Mouse (Mus musculus) left cerebral cortex, postnatal 4 days (tissue): ENCODE measurements around the gene Gm5485. TPM values are rescaled to one million over a fixed set of nuclear protein-coding genes. Genes with fewer than 3 reads are reported as not detected.

Source experiments
- DNase-seq: peaks from one replicate; pipeline ENCODE4 v3.0.0-alpha.2; 2022
- intact Hi-C: fragments of 180-260 bp; cut with DNase I; formaldehyde crosslinking; loops from one replicate; pipeline ENCODE4 v1.15.1; 2025
- total RNA-seq, 2 experiments: library from RNA; stranded (reverse); gene quantifications; 2 replicates each; pipeline ENCODE4 v1.2.3; 2021

Gm5485 gene
- total RNA-seq: not detected

GRCm38 (mm10) chr16:48412246-48412645 is at the start of gene Gm5485:
Gm5485 (minus strand) TSS chr16:48412416.
- DNase-seq: no peak
- intact Hi-C loops: no loop called here

- intact Hi-C loops: no loop called here
- no peak for DNase-seq
Observed at GRCm38 (mm10) chr16:48453264-48453663, 41.0 kb upstream of the Gm5485 start.

GRCm38 (mm10) chr16:48446161-48446925 is 34.1 kb upstream of the Gm5485 start:
- intact Hi-C loops: no loop called here
- no peak for DNase-seq

- DNase-seq: no peak
- intact Hi-C loops: no loop called here
Observed at GRCm38 (mm10) chr16:48444589-48444988, 32.4 kb upstream of the Gm5485 start.

GRCm38 (mm10) chr16:48437476-48437875 is 25.3 kb upstream of the Gm5485 start:
- peak; percentile 64 for DNase-seq
- intact Hi-C loops: no loop called here

GRCm38 (mm10) chr16:48435454-48435853 is 23.2 kb upstream of the Gm5485 start:
- intact Hi-C loops: no loop called here
- DNase-seq: no peak

GRCm38 (mm10) chr16:48431027-48431426 is 18.8 kb upstream of the Gm5485 start, which contains the start of gene Morc1:
Morc1 (plus strand) TSS chr16:48431237.
- peak; percentile 4 for DNase-seq
- intact Hi-C loops: no loop called here

- no peak for DNase-seq
- intact Hi-C loops: no loop called here
Observed at GRCm38 (mm10) chr16:48429427-48429826, 17.2 kb upstream of the Gm5485 start.

- DNase-seq: no peak
- intact Hi-C loops: no loop called here
Observed at GRCm38 (mm10) chr16:48424069-48424468, 11.9 kb upstream of the Gm5485 start.

GRCm38 (mm10) chr16:48422501-48422900 is 10.3 kb upstream of the Gm5485 start:
- intact Hi-C loops: no loop called here

GRCm38 (mm10) chr16:48419035-48419434 is 6.8 kb upstream of the Gm5485 start:
- intact Hi-C loops: no loop called here
- no peak for DNase-seq

More at GRCm38 (mm10) chr16:48422501-48422900, 10.3 kb upstream of the Gm5485 start:
- no peak for DNase-seq

- intact Hi-C loops: no loop called here
Observed at GRCm38 (mm10) chr16:48418557-48418956, 6.3 kb upstream of the Gm5485 start.

GRCm38 (mm10) chr16:48410125-48410524 is 2.1 kb downstream of the Gm5485 start:
- intact Hi-C loops: no loop called here
- no peak for DNase-seq

More at GRCm38 (mm10) chr16:48418557-48418956, 6.3 kb upstream of the Gm5485 start:
- DNase-seq: no peak

GRCm38 (mm10) chr16:48409580-48409979 is 2.6 kb downstream of the Gm5485 start:
- intact Hi-C loops: no loop called here
- DNase-seq: no peak

- intact Hi-C loops: no loop called here
- no peak for DNase-seq
Observed at GRCm38 (mm10) chr16:48405674-48406403, 6.4 kb downstream of the Gm5485 start.

GRCm38 (mm10) chr16:48404009-48404408 is 8.2 kb downstream of the Gm5485 start:
- intact Hi-C loops: no loop called here
- DNase-seq: no peak

GRCm38 (mm10) chr16:48403423-48403822 is 8.8 kb downstream of the Gm5485 start:
- intact Hi-C loops: no loop called here
- no peak for DNase-seq

- DNase-seq: no peak
- intact Hi-C loops: no loop called here
Observed at GRCm38 (mm10) chr16:48402963-48403362, 9.3 kb downstream of the Gm5485 start.

- DNase-seq: no peak
- intact Hi-C loops: no loop called here
Observed at GRCm38 (mm10) chr16:48395278-48395677, 16.9 kb downstream of the Gm5485 start.

- DNase-seq: no peak
- intact Hi-C loops: no loop called here
Observed at GRCm38 (mm10) chr16:48386982-48387381, 25.2 kb downstream of the Gm5485 start.

GRCm38 (mm10) chr16:48383582-48384257 is 28.5 kb downstream of the Gm5485 start:
- intact Hi-C loops: no loop called here
- DNase-seq: no peak
